Mouse (Mus musculus): Measurements from ENCODE around the gene Trim46. TPM values are rescaled to one million over a fixed set of nuclear protein-coding genes. Genes with fewer than 3 reads are reported as not detected.
A peak's percentile ranks its signal among the peaks of the same experiment; 100 is the strongest.

Trim46 gene
- polyA plus RNA-seq, 1 experiment from 2014 or later, result 25.1 TPM

MicroRNA genes within 50 kb of the gene (microRNA counts, 519-probe panel; counts per million panel counts)
- 3,316 counts per million, percentile 29 among the panel's probes with 10 or more counts for microRNA mmu-miR-92b

Small RNAs within 50 kb of the gene (microRNA-seq; reads per million reads assigned to microRNA genes)
- gene Mir92b, result 21,153 reads per million, percentile 97 among the genes with 10 or more reads in this experiment

Other genes with a start within 250 kb of the Trim46 start
- gene Rusc1, start 153.0 kb downstream of the Trim46 start, polyA plus RNA-seq (2016; fragmentation: Nextera tagmentation; extraction: Ambion mirVana), result 36.0 and 40.0 TPM in 2 replicates
- gene Gm43738, start 145.2 kb downstream of the Trim46 start, polyA plus RNA-seq (2016; fragmentation: Nextera tagmentation; extraction: Ambion mirVana), result 0.12 TPM in 1 of 2 replicates, not detected in the other
- gene Fdps, start 144.3 kb downstream of the Trim46 start, polyA plus RNA-seq (2016; fragmentation: Nextera tagmentation; extraction: Ambion mirVana), result 292 and 322 TPM in 2 replicates
- gene Pklr, start 110.2 kb downstream of the Trim46 start, polyA plus RNA-seq (2016; fragmentation: Nextera tagmentation; extraction: Ambion mirVana), result 0.09 and 0.22 TPM in 2 replicates
- 11.2 and 15.1 TPM in 2 replicates for gene Hcn3, start 86.1 kb downstream of the Trim46 start, polyA plus RNA-seq (2016; fragmentation: Nextera tagmentation; extraction: Ambion mirVana)
- gene Clk2, start 81.5 kb downstream of the Trim46 start, polyA plus RNA-seq (2016; fragmentation: Nextera tagmentation; extraction: Ambion mirVana), result 41.1 and 42.5 TPM in 2 replicates
- 89.7 and 94.4 TPM in 2 replicates for gene Scamp3, start 68.8 kb downstream of the Trim46 start, polyA plus RNA-seq (2016; fragmentation: Nextera tagmentation; extraction: Ambion mirVana)
- gene Fam189b, start 63.2 kb downstream of the Trim46 start, polyA plus RNA-seq (2016; fragmentation: Nextera tagmentation; extraction: Ambion mirVana), result 25.6 and 26.3 TPM in 2 replicates
- gene Gba, start 43.4 kb downstream of the Trim46 start, polyA plus RNA-seq (2016; fragmentation: Nextera tagmentation; extraction: Ambion mirVana), result 34.3 and 37.4 TPM in 2 replicates
- 95.1 and 97.9 TPM in 2 replicates for gene Thbs3, start 31.1 kb downstream of the Trim46 start, polyA plus RNA-seq (2016; fragmentation: Nextera tagmentation; extraction: Ambion mirVana)
- 185 and 194 TPM in 2 replicates for gene Mtx1, start 19.2 kb downstream of the Trim46 start, polyA plus RNA-seq (2016; fragmentation: Nextera tagmentation; extraction: Ambion mirVana)
- 3.8 and 4.7 TPM in 2 replicates for gene Muc1, start 17.3 kb downstream of the Trim46 start, polyA plus RNA-seq (2016; fragmentation: Nextera tagmentation; extraction: Ambion mirVana)
- 249 and 252 TPM in 2 replicates for gene Krtcap2, start 343 bp downstream of the Trim46 start, polyA plus RNA-seq (2016; fragmentation: Nextera tagmentation; extraction: Ambion mirVana)
- 79.1 and 84.3 TPM in 2 replicates for gene Dpm3, start 13.0 kb upstream of the Trim46 start, polyA plus RNA-seq (2016; fragmentation: Nextera tagmentation; extraction: Ambion mirVana)
- gene Slc50a1, start 24.3 kb upstream of the Trim46 start, polyA plus RNA-seq (2016; fragmentation: Nextera tagmentation; extraction: Ambion mirVana), result 28.6 and 29.7 TPM in 2 replicates
- gene Efna1, start 34.8 kb upstream of the Trim46 start, polyA plus RNA-seq (2016; fragmentation: Nextera tagmentation; extraction: Ambion mirVana), result 9.7 and 12.6 TPM in 2 replicates
- gene Efna3, start 76.7 kb upstream of the Trim46 start, polyA plus RNA-seq (2016; fragmentation: Nextera tagmentation; extraction: Ambion mirVana), result 11.9 and 14.9 TPM in 2 replicates
- 17.1 and 20.0 TPM in 2 replicates for gene Efna4, start 91.7 kb upstream of the Trim46 start, polyA plus RNA-seq (2016; fragmentation: Nextera tagmentation; extraction: Ambion mirVana)
- gene Adam15, start 103.7 kb upstream of the Trim46 start, polyA plus RNA-seq (2016; fragmentation: Nextera tagmentation; extraction: Ambion mirVana), result 22.7 and 28.2 TPM in 2 replicates
- 0.13 and 0.22 TPM in 2 replicates for gene Dcst2, start 115.7 kb upstream of the Trim46 start, polyA plus RNA-seq (2016; fragmentation: Nextera tagmentation; extraction: Ambion mirVana)
- 0.36 and 0.54 TPM in 2 replicates for gene Dcst1, start 118.9 kb upstream of the Trim46 start, polyA plus RNA-seq (2016; fragmentation: Nextera tagmentation; extraction: Ambion mirVana)
- gene Zbtb7b, start 148.5 kb upstream of the Trim46 start, polyA plus RNA-seq (2016; fragmentation: Nextera tagmentation; extraction: Ambion mirVana), result 0.45 and 0.62 TPM in 2 replicates
- gene Lenep, start 156.5 kb upstream of the Trim46 start, polyA plus RNA-seq (2016; fragmentation: Nextera tagmentation; extraction: Ambion mirVana), result 0.24 and 2.0 TPM in 2 replicates
- gene Flad1, start 165.6 kb upstream of the Trim46 start, polyA plus RNA-seq (2016; fragmentation: Nextera tagmentation; extraction: Ambion mirVana), result 32.2 and 33.1 TPM in 2 replicates
- 363 and 395 TPM in 2 replicates for gene Cks1b, start 172.1 kb upstream of the Trim46 start, polyA plus RNA-seq (2016; fragmentation: Nextera tagmentation; extraction: Ambion mirVana)
- 28.4 and 30.9 TPM in 2 replicates for gene Shc1, start 172.1 kb upstream of the Trim46 start, polyA plus RNA-seq (2016; fragmentation: Nextera tagmentation; extraction: Ambion mirVana)
- gene Pygo2, start 183.9 kb upstream of the Trim46 start, polyA plus RNA-seq (2016; fragmentation: Nextera tagmentation; extraction: Ambion mirVana), result 47.2 and 48.8 TPM in 2 replicates
- gene Pbxip1, start 190.4 kb upstream of the Trim46 start, polyA plus RNA-seq (2016; fragmentation: Nextera tagmentation; extraction: Ambion mirVana), result 14.4 and 14.7 TPM in 2 replicates
- gene Pmvk, start 208.2 kb upstream of the Trim46 start, polyA plus RNA-seq (2016; fragmentation: Nextera tagmentation; extraction: Ambion mirVana), result 65.6 and 66.1 TPM in 2 replicates